Mouse (Mus musculus) erythroblast, embryonic 14.5 days (primary cell): Measurements from ENCODE around the gene Ccsap. TPM values are rescaled to one million over a fixed set of nuclear protein-coding genes. Genes with fewer than 3 reads are reported as not detected.

Experiments
- H3K27me3 ChIP-seq: 2 replicates; pipeline ENCODE4 v1.6.1; 2012; ENCODE audit warnings: inconsistent platforms; ENCODE audit not compliant: control insufficient read depth
- H3K36me3 ChIP-seq: 2 replicates; pipeline ENCODE4 v1.6.1; 2012; ENCODE audit warnings: mild to moderate bottlenecking, inconsistent platforms; ENCODE audit not compliant: control insufficient read depth
- H3K4me1 ChIP-seq: 2 replicates; pipeline ENCODE4 v1.6.1; 2012; ENCODE audit warnings: inconsistent platforms; ENCODE audit not compliant: control insufficient read depth
- H3K4me3 ChIP-seq: replicated peaks from 2 replicates; pipeline ENCODE3; 2012; ENCODE audit warnings: moderate library complexity, mild to moderate bottlenecking, inconsistent platforms
- H3K9me3 ChIP-seq: 2 replicates; pipeline ENCODE4 v1.6.1; 2012; ENCODE audit warnings: low read length, inconsistent platforms, mixed read lengths; ENCODE audit not compliant: control insufficient read depth
- GATA1 ChIP-seq: IDR thresholded peaks from 2 replicates; pipeline ENCODE4 v1.6.1; 2012; ENCODE audit warnings: low read length, inconsistent platforms, mixed read lengths
- TAL1 ChIP-seq: IDR thresholded peaks from 3 replicates; pipeline ENCODE4 v1.6.1; 2012; ENCODE audit warnings: low read length, inconsistent platforms, mixed read lengths
- polyA plus RNA-seq: library from polyadenylated mRNA; stranded (reverse); fragments of >175 nt; gene quantifications from 2 replicates; pipeline ENCODE4 v1.2.3, GENCODE M21; 2012

The Ccsap gene
- polyA plus RNA-seq, 1 experiment: 0.98 TPM

DNA sequence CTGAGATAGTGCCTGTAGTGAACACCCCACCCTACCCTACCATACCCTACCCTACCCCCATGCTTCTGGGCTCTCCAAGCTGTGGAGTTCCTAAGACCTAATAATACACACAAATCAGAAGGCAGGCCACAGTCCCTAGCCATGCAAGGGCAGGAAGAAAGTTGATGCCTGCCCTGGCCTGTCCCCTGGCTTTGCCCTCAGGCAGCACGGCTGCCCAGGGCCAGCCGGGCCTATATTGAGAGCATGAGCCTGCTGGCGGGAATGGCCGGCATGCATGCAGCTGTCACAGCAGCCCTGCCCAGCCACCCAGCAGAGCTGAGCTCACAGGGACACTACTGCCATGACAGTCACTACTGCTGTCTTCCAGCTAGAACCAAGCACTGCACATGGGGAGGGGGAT is 23.1 kb upstream of the Ccsap start:
- H3K4me3 ChIP-seq: no peak overlapping the region
- no peaks in the 10 kb centered on the region for H3K36me3 ChIP-seq
- TF ChIP-seq GATA1 (no peak), TAL1 (no peak)
- no peaks in the 10 kb centered on the region for H3K4me1 ChIP-seq
- H3K27me3 ChIP-seq: peaks cover 43% of the 10 kb centered on the region
- no peaks in the 10 kb centered on the region for H3K9me3 ChIP-seq

DNA sequence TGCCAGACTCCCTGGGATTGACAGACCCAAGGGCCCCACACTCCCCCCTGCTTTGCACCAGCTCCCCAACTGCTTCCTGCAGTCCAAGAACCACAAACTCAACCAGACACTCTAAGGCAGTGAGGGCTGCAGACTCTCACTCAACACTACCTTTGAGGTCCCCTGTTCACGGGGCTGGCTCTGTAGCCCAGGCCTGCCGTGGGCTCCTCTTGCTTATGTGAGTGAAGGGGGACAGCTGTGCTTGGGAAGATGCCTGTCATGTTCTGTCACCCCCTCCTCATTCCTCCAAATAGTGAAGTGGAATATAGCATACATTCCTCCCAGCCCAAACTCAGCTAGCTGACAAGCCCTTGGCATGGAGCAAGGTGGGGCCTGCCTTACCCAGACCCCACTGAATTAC is 22.4 kb upstream of the Ccsap start:
- no peak overlapping the region for H3K4me3 ChIP-seq
- H3K27me3 ChIP-seq: peaks cover 40% of the 10 kb centered on the region

DNA sequence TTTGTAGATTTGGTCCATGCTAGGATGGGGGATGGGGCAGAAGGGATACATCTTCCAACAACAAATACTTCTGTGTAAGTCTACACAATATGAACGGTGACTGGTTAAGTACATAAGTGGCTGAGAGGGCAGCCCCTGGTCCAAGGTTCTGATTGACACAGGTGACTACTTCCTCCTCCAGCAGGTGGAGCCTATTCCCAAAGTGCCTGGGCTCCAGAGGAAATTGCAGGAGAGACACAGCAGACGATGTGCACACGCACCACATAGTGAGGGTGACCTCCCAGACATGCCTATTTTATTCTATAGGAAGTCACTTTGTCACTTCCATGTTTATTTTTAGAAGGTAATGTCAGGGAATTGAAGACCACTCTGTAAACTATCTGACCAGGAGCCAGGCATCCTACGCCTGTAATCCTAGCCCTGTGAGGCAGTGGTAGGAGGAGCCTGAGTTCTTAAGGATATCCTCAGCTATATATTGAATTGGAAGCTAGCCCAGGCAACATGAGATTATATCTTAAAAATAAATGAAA is 20.9 kb upstream of the Ccsap start:
- H3K36me3 ChIP-seq: no peaks in the 10 kb centered on the region
- H3K4me1 ChIP-seq: no peaks in the 10 kb centered on the region
- H3K4me3 ChIP-seq: no peak overlapping the region
- no peak for TF ChIP-seq GATA1
- no peak for TF ChIP-seq TAL1
- no peaks in the 10 kb centered on the region for H3K9me3 ChIP-seq
- peaks cover 26% of the 10 kb centered on the region for H3K27me3 ChIP-seq

More for the DNA sequence above, 22.4 kb upstream of the Ccsap start:
- TF ChIP-seq TAL1 (no peak), GATA1 (no peak)
- no peaks in the 10 kb centered on the region for H3K36me3 ChIP-seq
- no peaks in the 10 kb centered on the region for H3K9me3 ChIP-seq
- no peaks in the 10 kb centered on the region for H3K4me1 ChIP-seq

DNA sequence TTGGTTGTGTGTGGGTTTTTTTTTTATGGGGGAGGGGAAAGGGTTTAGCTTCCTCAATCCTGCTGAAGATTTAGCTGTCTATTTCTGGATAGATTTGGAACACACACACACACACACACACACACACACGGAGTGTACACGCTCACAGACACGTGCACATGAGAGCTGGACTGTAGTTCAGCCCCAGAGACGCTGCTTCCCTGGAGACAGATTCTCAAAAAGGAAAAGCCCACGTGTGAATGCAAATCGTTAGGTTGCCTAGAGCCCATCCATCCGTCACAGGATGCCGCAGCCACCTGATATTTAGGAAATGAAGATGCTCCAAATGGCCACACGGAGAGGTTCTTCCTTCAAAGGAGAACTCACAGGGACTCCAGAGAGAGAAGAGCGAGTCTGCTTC is 20.3 kb upstream of the Ccsap start:
- TF ChIP-seq TAL1 (no peak), GATA1 (no peak)
- H3K27me3 ChIP-seq: peaks cover 20% of the 10 kb centered on the region
- no peaks in the 10 kb centered on the region for H3K36me3 ChIP-seq
- H3K4me3 ChIP-seq: no peak overlapping the region
- H3K4me1 ChIP-seq: no peaks in the 10 kb centered on the region
- H3K9me3 ChIP-seq: no peaks in the 10 kb centered on the region

DNA sequence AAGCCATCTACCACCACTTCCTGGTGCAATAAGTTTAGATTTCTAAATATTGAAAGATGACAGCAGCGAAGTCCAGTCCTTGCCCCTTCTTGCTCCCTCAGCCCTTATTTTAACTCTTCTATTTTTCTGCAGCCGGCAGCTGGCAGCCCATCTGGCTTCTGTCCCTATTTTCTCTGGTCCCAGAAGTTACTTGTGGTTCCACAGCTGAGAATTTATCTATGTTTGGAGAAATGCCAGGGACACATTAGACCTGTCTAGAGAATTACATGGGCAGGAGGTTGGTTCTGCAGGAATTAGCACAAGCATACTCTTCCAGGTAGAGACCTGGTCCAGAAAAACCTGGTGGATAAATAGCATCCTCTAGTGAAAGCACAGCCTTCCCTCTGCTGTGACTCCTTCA is 17.9 kb upstream of the Ccsap start:
- Histone ChIP-seq H3K4me1 (no peaks in the 10 kb centered on the region), H3K36me3 (no peaks in the 10 kb centered on the region), H3K9me3 (no peaks in the 10 kb centered on the region), H3K4me3 (no peak overlapping the region), H3K27me3 (no peaks in the 10 kb centered on the region; the same call in 1 of the 2 replicates)
- TF ChIP-seq GATA1 (no peak), TAL1 (no peak)

DNA sequence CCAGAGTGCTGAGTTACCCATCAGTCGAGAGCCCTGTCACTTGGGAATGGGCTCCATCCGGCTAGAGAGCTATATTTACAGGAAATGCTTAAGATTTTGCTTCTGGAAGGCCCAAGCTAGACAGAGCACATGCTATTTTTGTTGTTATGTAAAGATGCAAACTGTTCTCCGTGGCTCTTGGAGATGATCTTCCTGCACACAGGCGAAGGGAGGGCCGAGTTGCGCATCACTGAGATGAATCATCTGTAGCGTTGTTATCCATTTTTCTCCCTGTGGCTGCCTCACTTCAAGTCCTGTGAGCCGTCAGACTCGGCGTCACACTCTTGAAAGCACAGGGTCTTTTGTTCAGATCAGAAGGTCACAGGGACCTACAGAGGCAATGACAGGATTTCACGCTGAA is 14.3 kb upstream of the Ccsap start:
- H3K36me3 ChIP-seq: no peaks in the 10 kb centered on the region
- H3K4me3 ChIP-seq: no peak overlapping the region
- H3K27me3 ChIP-seq: no peaks in the 10 kb centered on the region
- H3K9me3 ChIP-seq: no peaks in the 10 kb centered on the region
- H3K4me1 ChIP-seq: no peaks in the 10 kb centered on the region
- TF ChIP-seq GATA1 (no peak), TAL1 (no peak)

DNA sequence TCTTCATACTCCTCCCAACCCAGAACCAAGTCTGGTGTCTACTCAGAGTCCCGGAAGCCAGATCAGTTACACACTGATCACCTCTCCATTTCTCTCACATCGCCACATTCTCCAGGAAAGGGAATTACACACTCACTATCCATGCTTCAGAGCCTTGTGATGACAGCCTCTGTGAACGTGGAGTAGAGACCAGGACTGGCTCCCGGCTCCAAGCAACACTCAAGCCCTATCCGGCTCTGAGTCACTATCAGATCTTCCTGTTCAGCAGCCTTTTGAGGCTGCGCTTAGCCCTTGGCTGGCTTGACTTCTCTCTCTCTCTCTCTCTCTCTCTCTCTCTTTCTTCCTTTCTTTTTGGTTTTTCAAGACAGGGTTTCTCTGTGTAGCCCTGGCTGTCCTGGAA is 13.4 kb upstream of the Ccsap start:
- Histone ChIP-seq H3K4me1 (no peaks in the 10 kb centered on the region), H3K4me3 (no peak overlapping the region), H3K9me3 (no peaks in the 10 kb centered on the region), H3K27me3 (no peaks in the 10 kb centered on the region), H3K36me3 (no peaks in the 10 kb centered on the region)
- TF ChIP-seq GATA1 (no peak), TAL1 (no peak)

DNA sequence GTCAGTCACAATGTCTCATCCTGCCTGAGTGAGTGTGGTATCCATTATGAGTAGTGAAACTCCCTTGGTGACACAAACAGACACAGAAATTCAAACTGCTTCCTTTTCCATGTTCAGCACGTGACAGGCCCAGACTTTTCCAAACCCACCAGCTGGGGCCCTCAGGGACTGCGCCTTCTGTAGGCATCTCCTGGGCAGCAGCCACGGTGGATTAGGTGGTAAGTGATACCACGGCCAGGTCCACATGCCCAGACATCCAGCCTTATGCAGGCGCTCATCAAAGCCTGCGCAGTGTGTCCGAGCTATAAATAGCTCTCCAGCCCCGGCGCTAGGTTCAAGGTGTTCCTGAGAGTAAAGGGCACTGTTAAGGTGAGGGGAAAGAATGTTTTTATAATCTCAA is 12.0 kb upstream of the Ccsap start:
- Histone ChIP-seq H3K27me3 (no peaks in the 10 kb centered on the region; the same call in 1 of the 2 replicates), H3K9me3 (no peaks in the 10 kb centered on the region), H3K4me3 (no peak overlapping the region), H3K4me1 (no peaks in the 10 kb centered on the region), H3K36me3 (no peaks in the 10 kb centered on the region)
- TF ChIP-seq GATA1: no peak
- no peak for TF ChIP-seq TAL1

DNA sequence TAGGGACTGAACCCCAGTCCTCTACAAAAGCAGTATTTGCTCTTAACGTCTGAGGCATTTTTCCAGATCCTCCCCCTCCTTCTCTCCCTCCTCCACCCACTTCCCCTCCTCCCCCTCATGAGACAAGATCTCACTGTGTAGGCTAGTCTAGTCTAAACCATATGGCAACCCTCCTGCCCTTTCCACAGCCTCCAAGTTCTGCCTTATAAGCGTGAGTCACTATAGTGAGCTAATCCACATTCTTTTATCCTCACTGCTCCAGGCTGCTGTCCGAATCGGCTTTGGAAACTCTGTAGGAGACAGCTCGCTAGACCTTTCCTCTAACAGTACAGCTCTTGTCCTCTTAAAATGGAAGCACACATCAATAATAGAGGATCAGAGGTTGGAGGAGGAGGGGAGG is 7.0 kb upstream of the Ccsap start:
- Histone ChIP-seq H3K9me3 (no peaks in the 10 kb centered on the region), H3K27me3 (peaks cover 34% of the 10 kb centered on the region), H3K4me3 (no peak overlapping the region), H3K36me3 (no peaks in the 10 kb centered on the region), H3K4me1 (no peaks in the 10 kb centered on the region)
- TF ChIP-seq TAL1 (no peak), GATA1 (no peak)

DNA sequence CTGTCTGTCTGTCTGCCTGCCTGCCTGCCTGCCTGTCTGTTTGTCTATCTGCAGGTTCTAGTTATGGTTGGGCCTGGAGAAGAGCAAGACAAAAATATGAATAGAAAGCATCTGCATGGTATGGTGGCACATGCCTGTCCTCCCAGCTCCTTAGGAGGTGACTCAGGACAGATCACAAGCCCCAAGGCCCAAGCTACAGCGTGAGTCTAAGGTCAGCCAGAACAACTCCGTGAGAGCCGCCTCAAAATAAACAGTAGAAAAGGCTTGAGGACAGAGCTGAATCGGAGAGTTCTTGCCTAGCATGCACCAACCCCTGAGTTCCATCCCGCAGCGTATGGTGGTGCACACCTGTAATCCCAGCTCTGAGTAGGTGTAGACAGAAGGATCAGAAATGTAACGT is 5.8 kb upstream of the Ccsap start:
- Histone ChIP-seq H3K27me3 (peaks cover 46% of the 10 kb centered on the region), H3K36me3 (no peaks in the 10 kb centered on the region), H3K9me3 (no peaks in the 10 kb centered on the region), H3K4me3 (no peak overlapping the region), H3K4me1 (no peaks in the 10 kb centered on the region)
- no peak for TF ChIP-seq TAL1
- no peak for TF ChIP-seq GATA1
